Mouse (Mus musculus): ENCODE measurements around the gene Col8a2. TPM values are rescaled to one million over a fixed set of nuclear protein-coding genes. Genes with fewer than 3 reads are reported as not detected.

The Col8a2 gene
- polyA plus RNA-seq, 1 experiment from 2014 or later, result 15.7 TPM

- WGBS, result 26% methylated on average over 9 of the region's 9 CpGs
- H3K4me1 ChIP-seq (ENCODE audit: control insufficient read depth, insufficient read depth, low read length), result 0 out of 2 replicates have a peak, but pooled peaks cover 2% of the 10 kb centered on the region
- ATAC-seq (replicated peaks; ENCODE audit: insufficient number of reproducible peaks, low FRiP score, low TSS enrichment, low read depth), result 0 out of 2 replicates have a peak, but pooled peaks have one; percentile 14
- no peak for DNase-seq (ENCODE audit: low spot score)
- no peaks in the 10 kb centered on the region for H3K27me3 ChIP-seq (ENCODE audit: control insufficient read depth, insufficient read depth, low read length)
- no peak overlapping the region for H3K4me3 ChIP-seq (ENCODE audit: low read depth, low read length)
- 0 out of 2 replicates have a peak, but pooled peaks cover 2% of the 10 kb centered on the region for H3K36me3 ChIP-seq (replicated peaks; ENCODE audit: control insufficient read depth, insufficient read depth, low read depth, low read length)
- H3K4me2 ChIP-seq (ENCODE audit: low read depth, low read length), result no peak overlapping the region
- H3K9me3 ChIP-seq (replicated peaks; ENCODE audit: control insufficient read depth, low read length), result no peaks in the 10 kb centered on the region
- H3K27ac ChIP-seq (replicated peaks; ENCODE audit: low read depth, low read length), result peak overlapping the region; percentile 66
- peak overlapping the region; percentile 0; the same call in 1 of the 2 replicates for H3K9ac ChIP-seq (replicated peaks; ENCODE audit: low read length)
Measured at GRCm38 (mm10) chr4:126278961-126279360, 7.6 kb upstream of the Col8a2 start.

GRCm38 (mm10) chr4:126281706-126282105 is 4.9 kb upstream of the Col8a2 start:
- 0 out of 2 replicates have a peak, but pooled peaks cover 2% of the 10 kb centered on the region for H3K4me1 ChIP-seq (ENCODE audit: control insufficient read depth, insufficient read depth, low read length)
- no peaks in the 10 kb centered on the region for H3K9me3 ChIP-seq (replicated peaks; ENCODE audit: control insufficient read depth, low read length)
- DNase-seq (ENCODE audit: low spot score), result peak; percentile 64
- 35% methylated on average over 9 of the region's 9 CpGs for WGBS
- H3K4me3 ChIP-seq (ENCODE audit: low read depth, low read length), result no peak overlapping the region
- H3K4me2 ChIP-seq (ENCODE audit: low read depth, low read length), result no peak overlapping the region
- ATAC-seq (replicated peaks; ENCODE audit: insufficient number of reproducible peaks, low FRiP score, low TSS enrichment, low read depth), result no peak
- peaks cover 6% of the 10 kb centered on the region for H3K27me3 ChIP-seq (ENCODE audit: control insufficient read depth, insufficient read depth, low read length)
- no peak overlapping the region for H3K9ac ChIP-seq (replicated peaks; ENCODE audit: low read length)
- H3K36me3 ChIP-seq (replicated peaks; ENCODE audit: control insufficient read depth, insufficient read depth, low read depth, low read length), result no peaks in the 10 kb centered on the region
- H3K27ac ChIP-seq (replicated peaks; ENCODE audit: low read depth, low read length), result no peak overlapping the region

GRCm38 (mm10) chr4:126283582-126283981 is 3.0 kb upstream of the Col8a2 start:
- DNase-seq (ENCODE audit: low spot score), result no peak
- no peak overlapping the region for H3K9ac ChIP-seq (replicated peaks; ENCODE audit: low read length)
- no peak overlapping the region for H3K4me2 ChIP-seq (ENCODE audit: low read depth, low read length)
- H3K4me3 ChIP-seq (ENCODE audit: low read depth, low read length), result no peak overlapping the region
- 90% methylated on average over 8 of the region's 8 CpGs for WGBS
- H3K4me1 ChIP-seq (ENCODE audit: control insufficient read depth, insufficient read depth, low read length), result no peaks in the 10 kb centered on the region
- ATAC-seq (replicated peaks; ENCODE audit: insufficient number of reproducible peaks, low FRiP score, low TSS enrichment, low read depth), result no peak
- H3K27me3 ChIP-seq (ENCODE audit: control insufficient read depth, insufficient read depth, low read length), result peaks cover 16% of the 10 kb centered on the region
- no peaks in the 10 kb centered on the region for H3K9me3 ChIP-seq (replicated peaks; ENCODE audit: control insufficient read depth, low read length)
- no peak overlapping the region for H3K27ac ChIP-seq (replicated peaks; ENCODE audit: low read depth, low read length)
- no peaks in the 10 kb centered on the region for H3K36me3 ChIP-seq (replicated peaks; ENCODE audit: control insufficient read depth, insufficient read depth, low read depth, low read length)

DNA sequence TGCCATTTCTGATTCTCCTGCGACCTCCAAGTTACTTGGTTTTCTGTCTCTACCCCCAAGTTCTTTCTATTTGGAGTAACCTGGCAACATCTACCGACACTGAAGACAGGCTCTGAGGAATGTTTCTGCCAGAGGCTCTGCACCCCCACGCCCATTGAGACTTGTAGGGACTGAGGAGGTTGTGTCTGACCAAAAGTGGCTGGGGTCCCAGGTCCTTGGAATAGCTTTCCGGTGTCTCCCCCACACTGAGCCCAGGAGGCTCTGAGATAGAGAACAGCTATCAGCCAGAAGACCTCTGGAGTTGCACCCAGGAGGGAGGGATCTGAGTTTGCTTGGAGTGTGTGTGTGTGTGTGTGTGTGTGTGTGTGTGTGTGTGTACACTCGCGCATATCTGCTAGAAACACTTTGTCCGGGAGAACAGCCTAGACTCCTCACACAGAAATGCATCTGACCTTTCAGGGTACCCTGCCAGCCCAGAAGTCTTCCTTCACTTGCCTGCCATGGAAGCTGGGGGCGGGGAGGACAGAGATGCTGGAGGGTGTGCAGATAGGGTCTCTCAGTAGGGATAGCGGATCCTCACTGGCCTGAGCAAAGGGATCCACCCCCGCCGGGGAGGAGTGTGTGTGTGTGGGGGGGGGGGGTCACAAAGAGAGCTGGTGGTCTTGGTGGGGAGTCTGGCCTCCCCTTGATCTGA is 856 bp downstream of the Col8a2 start:
- 32% methylated on average over 11 of the region's 11 CpGs for WGBS
- no peak overlapping the region for H3K27ac ChIP-seq (replicated peaks; ENCODE audit: low read depth, low read length)
- no peak for DNase-seq (ENCODE audit: low spot score)
- no peak overlapping the region for H3K9ac ChIP-seq (replicated peaks; ENCODE audit: low read length)
- H3K4me2 ChIP-seq (ENCODE audit: low read depth, low read length), result peak overlapping the region; percentile 8
- peak overlapping the region; percentile 45 for H3K4me3 ChIP-seq (ENCODE audit: low read depth, low read length)
- no peaks in the 10 kb centered on the region for H3K36me3 ChIP-seq (replicated peaks; ENCODE audit: control insufficient read depth, insufficient read depth, low read depth, low read length)
- H3K4me1 ChIP-seq (ENCODE audit: control insufficient read depth, insufficient read depth, low read length), result 0 out of 2 replicates have a peak, but pooled peaks cover 2% of the 10 kb centered on the region
- no peak for ATAC-seq (replicated peaks; ENCODE audit: insufficient number of reproducible peaks, low FRiP score, low TSS enrichment, low read depth)
- no peaks in the 10 kb centered on the region for H3K9me3 ChIP-seq (replicated peaks; ENCODE audit: control insufficient read depth, low read length)
- H3K27me3 ChIP-seq (ENCODE audit: control insufficient read depth, insufficient read depth, low read length), result peaks cover 16% of the 10 kb centered on the region

DNA sequence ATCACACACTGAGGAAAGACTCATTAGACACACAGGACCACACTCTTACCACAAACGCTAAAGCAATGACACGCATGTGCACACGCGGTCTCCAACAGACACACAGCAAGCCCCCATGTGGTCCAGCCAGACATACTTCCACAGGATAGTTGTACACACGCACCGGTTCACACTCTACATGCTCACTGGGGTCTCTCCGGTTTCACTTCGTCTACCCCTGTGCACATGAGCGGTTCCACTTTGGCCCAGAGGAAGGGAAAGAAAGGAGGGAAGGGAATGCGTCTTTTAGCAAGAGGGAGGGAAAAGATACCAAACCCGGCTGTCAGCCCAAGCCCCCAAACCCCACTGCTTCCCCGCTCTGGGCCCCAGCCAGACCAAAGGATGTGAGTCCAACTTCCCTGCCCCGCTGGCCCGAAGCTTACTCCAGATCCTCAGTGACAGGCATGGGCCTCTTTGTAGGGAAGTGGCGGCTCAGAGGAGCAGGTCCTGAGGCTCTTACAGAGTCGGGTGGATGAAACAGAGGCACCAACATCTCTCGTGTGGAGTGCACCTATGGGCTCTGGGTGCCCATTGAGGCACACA is 1.6 kb downstream of the Col8a2 start:
- H3K36me3 ChIP-seq (replicated peaks; ENCODE audit: control insufficient read depth, insufficient read depth, low read depth, low read length), result no peaks in the 10 kb centered on the region
- no peak for DNase-seq (ENCODE audit: low spot score)
- no peak overlapping the region for H3K9ac ChIP-seq (replicated peaks; ENCODE audit: low read length)
- H3K4me3 ChIP-seq (ENCODE audit: low read depth, low read length), result no peak overlapping the region
- 41% methylated on average over 17 of the region's 17 CpGs for WGBS
- H3K9me3 ChIP-seq (replicated peaks; ENCODE audit: control insufficient read depth, low read length), result no peaks in the 10 kb centered on the region
- no peak overlapping the region for H3K4me2 ChIP-seq (ENCODE audit: low read depth, low read length)
- no peak overlapping the region for H3K27ac ChIP-seq (replicated peaks; ENCODE audit: low read depth, low read length)
- ATAC-seq (replicated peaks; ENCODE audit: insufficient number of reproducible peaks, low FRiP score, low TSS enrichment, low read depth), result no peak
- peaks cover 16% of the 10 kb centered on the region for H3K27me3 ChIP-seq (ENCODE audit: control insufficient read depth, insufficient read depth, low read length)
- H3K4me1 ChIP-seq (ENCODE audit: control insufficient read depth, insufficient read depth, low read length), result 0 out of 2 replicates have a peak, but pooled peaks cover 2% of the 10 kb centered on the region

- no peak for DNase-seq (ENCODE audit: low spot score)
- no peak for ATAC-seq (replicated peaks; ENCODE audit: insufficient number of reproducible peaks, low FRiP score, low TSS enrichment, low read depth)
- no peak overlapping the region for H3K4me2 ChIP-seq (ENCODE audit: low read depth, low read length)
- H3K9me3 ChIP-seq (replicated peaks; ENCODE audit: control insufficient read depth, low read length), result no peaks in the 10 kb centered on the region
- H3K9ac ChIP-seq (replicated peaks; ENCODE audit: low read length), result no peak overlapping the region
- WGBS, result 76% methylated on average over 8 of the region's 8 CpGs
- 0 out of 2 replicates have a peak, but pooled peaks cover 2% of the 10 kb centered on the region for H3K4me1 ChIP-seq (ENCODE audit: control insufficient read depth, insufficient read depth, low read length)
- no peak overlapping the region for H3K27ac ChIP-seq (replicated peaks; ENCODE audit: low read depth, low read length)
- peaks cover 16% of the 10 kb centered on the region for H3K27me3 ChIP-seq (ENCODE audit: control insufficient read depth, insufficient read depth, low read length)
- no peaks in the 10 kb centered on the region for H3K36me3 ChIP-seq (replicated peaks; ENCODE audit: control insufficient read depth, insufficient read depth, low read depth, low read length)
- H3K4me3 ChIP-seq (ENCODE audit: low read depth, low read length), result no peak overlapping the region
Measured at GRCm38 (mm10) chr4:126290314-126290713, 3.7 kb downstream of the Col8a2 start.

DNA sequence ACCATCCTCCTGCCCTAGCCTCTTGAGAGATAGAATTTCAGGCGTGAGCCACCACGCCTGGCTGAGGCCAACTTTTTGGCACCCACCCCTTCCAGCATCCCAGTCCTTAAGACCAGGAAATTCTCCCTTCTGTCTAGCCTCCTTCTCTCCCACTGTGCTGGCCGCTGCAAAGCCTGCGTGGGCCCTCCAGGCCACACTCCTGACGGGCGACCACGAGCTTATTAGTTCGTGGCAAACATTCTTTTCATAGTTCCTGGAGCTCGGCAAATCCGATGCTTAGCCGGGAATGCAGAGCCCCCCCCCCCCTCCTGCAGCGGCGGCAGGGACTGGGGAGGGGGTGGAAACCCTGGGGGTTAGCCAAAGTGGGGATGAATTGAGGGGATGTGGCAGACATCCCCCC is 4.6 kb downstream of the Col8a2 start:
- H3K9me3 ChIP-seq (replicated peaks; ENCODE audit: control insufficient read depth, low read length), result no peaks in the 10 kb centered on the region
- ATAC-seq (replicated peaks; ENCODE audit: insufficient number of reproducible peaks, low FRiP score, low TSS enrichment, low read depth) (no peak), DNase-seq (ENCODE audit: low spot score) (no peak)
- H3K27ac ChIP-seq (replicated peaks; ENCODE audit: low read depth, low read length), result no peak overlapping the region
- H3K4me2 ChIP-seq (ENCODE audit: low read depth, low read length), result no peak overlapping the region
- H3K36me3 ChIP-seq (replicated peaks; ENCODE audit: control insufficient read depth, insufficient read depth, low read depth, low read length), result no peaks in the 10 kb centered on the region
- 20% methylated on average over 13 of the region's 13 CpGs for WGBS
- H3K4me3 ChIP-seq (ENCODE audit: low read depth, low read length), result no peak overlapping the region
- H3K9ac ChIP-seq (replicated peaks; ENCODE audit: low read length), result no peak overlapping the region
- 0 out of 2 replicates have a peak, but pooled peaks cover 2% of the 10 kb centered on the region for H3K4me1 ChIP-seq (ENCODE audit: control insufficient read depth, insufficient read depth, low read length)
- peaks cover 13% of the 10 kb centered on the region for H3K27me3 ChIP-seq (ENCODE audit: control insufficient read depth, insufficient read depth, low read length)

GRCm38 (mm10) chr4:126295152-126295551 is 8.6 kb downstream of the Col8a2 start:
- no peak for ATAC-seq (replicated peaks; ENCODE audit: insufficient number of reproducible peaks, low FRiP score, low TSS enrichment, low read depth)
- WGBS, result 75% methylated on average over 6 of the region's 6 CpGs
- Histone ChIP-seq H3K27ac (replicated peaks; ENCODE audit: low read depth, low read length) (no peak overlapping the region), H3K4me3 (ENCODE audit: low read depth, low read length) (no peak overlapping the region), H3K4me1 (ENCODE audit: control insufficient read depth, insufficient read depth, low read length) (peaks cover 11% of the 10 kb centered on the region), H3K9me3 (replicated peaks; ENCODE audit: control insufficient read depth, low read length) (no peaks in the 10 kb centered on the region), H3K36me3 (replicated peaks; ENCODE audit: control insufficient read depth, insufficient read depth, low read depth, low read length) (no peaks in the 10 kb centered on the region), H3K9ac (replicated peaks; ENCODE audit: low read length) (no peak overlapping the region), H3K4me2 (ENCODE audit: low read depth, low read length) (no peak overlapping the region), H3K27me3 (ENCODE audit: control insufficient read depth, insufficient read depth, low read length) (peaks cover 4% of the 10 kb centered on the region; the same call in 1 of the 2 replicates)
- DNase-seq (ENCODE audit: low spot score), result no peak

Data from embryonic facial prominence, embryonic 11.5 days (tissue).